Mouse (Mus musculus) small intestine, adult 2 months (tissue): ENCODE results near the gene Cnga4. TPM values are rescaled to one million over a fixed set of nuclear protein-coding genes. Genes with fewer than 3 reads are reported as not detected.
"Not testable (repeated sequence)": the region's sequence is repeated elsewhere in the genome, so short reads cannot be mapped to it uniquely, and the experiment has no call there.

Experiments
- H3K27ac ChIP-seq: fragments of 200-500 bp; 2 replicates; pipeline ENCODE4 v1.5.1; 2012; ENCODE audit warnings: low read depth, low read length, control low read depth, inconsistent platforms; ENCODE audit not compliant: insufficient read depth
- H3K27me3 ChIP-seq: fragments of 200-500 bp; 2 replicates; pipeline ENCODE4 v1.6.1; 2012; ENCODE audit warnings: mild to moderate bottlenecking, moderate library complexity, low read length, inconsistent platforms; ENCODE audit not compliant: control insufficient read depth, insufficient read depth
- H3K36me3 ChIP-seq: fragments of 200-500 bp; 2 replicates; pipeline ENCODE4 v1.6.1; 2012; ENCODE audit warnings: mild to moderate bottlenecking, low read length, control low read depth, inconsistent platforms; ENCODE audit not compliant: control insufficient read depth, insufficient read depth
- H3K4me1 ChIP-seq: fragments of 200-500 bp; 2 replicates; pipeline ENCODE4 v1.6.1; 2012; ENCODE audit warnings: low read length, inconsistent platforms, mixed read lengths; ENCODE audit not compliant: control insufficient read depth, insufficient read depth, insufficient read length
- H3K4me3 ChIP-seq: fragments of 200-500 bp; 2 replicates; pipeline ENCODE4 v1.5.1; 2012; ENCODE audit warnings: low read depth, mild to moderate bottlenecking, control low read depth, inconsistent platforms, low read length, moderate library complexity
- CTCF ChIP-seq: fragments of 200-500 bp; IDR thresholded peaks from 2 replicates; pipeline ENCODE4 v1.5.1; 2012; ENCODE audit warnings: low read depth, mild to moderate bottlenecking, control low read depth, inconsistent platforms, low read length, moderate library complexity, mixed read lengths; ENCODE audit not compliant: insufficient replicate concordance, insufficient read length; ENCODE audit errors: extremely low read depth
- POLR2A ChIP-seq: fragments of 200-500 bp; IDR thresholded peaks from 2 replicates; pipeline ENCODE4 v1.6.1; 2012; ENCODE audit warnings: low read depth, mild to moderate bottlenecking, control low read depth, inconsistent platforms, low read length, moderate library complexity
- WGBS: fragments of 180-500 bp; shearing (Covaris S2); methylation state at CpG from one replicate; pipeline ENCODE4 v1.1.7; 2018; 5-methylcytosine and 5-hydroxymethylcytosine counted together
- polyA plus RNA-seq: library from polyadenylated mRNA; depleted of rRNA; stranded (reverse); fragments of >200 nt; gene quantifications from 2 replicates; pipeline ENCODE4 v1.2.3, GENCODE M21; 2012; rRNA removed

Gene Cnga4
- 0.10 TPM in 1 of 2 replicates, not detected in the other for polyA plus RNA-seq

- H3K4me1 ChIP-seq: no peaks in the 10 kb centered on the region
- no peaks in the 10 kb centered on the region for H3K36me3 ChIP-seq
- no peaks in the 10 kb centered on the region for H3K27me3 ChIP-seq
- no peak for TF ChIP-seq POLR2A
- TF ChIP-seq CTCF: no peak
- no peak within 1 kb of the TSS for H3K27ac ChIP-seq
- no peak within 1 kb of the TSS for H3K4me3 ChIP-seq
- WGBS: 80% methylated on average over 5 of the region's 5 CpGs
Observed at GRCm38 (mm10) chr7:105404268-105404667, at the start of gene Cnga4. Gene Cnga4, plus strand, starts transcription at chr7:105404568.

- not testable (repeated sequence) for H3K27me3 ChIP-seq, H3K36me3 ChIP-seq, H3K4me3 ChIP-seq, H3K4me1 ChIP-seq, H3K27ac ChIP-seq
- no CpG with 5 or more reads among the region's 5 CpGs for WGBS
Observed at GRCm38 (mm10) chr7:105356064-105356463, 48.3 kb upstream of the Cnga4 start.

- not testable (repeated sequence) for H3K4me1 ChIP-seq, H3K27ac ChIP-seq, H3K36me3 ChIP-seq, H3K27me3 ChIP-seq, H3K4me3 ChIP-seq
- WGBS: 90% methylated on average over 1 of the region's 2 CpGs
Observed at GRCm38 (mm10) chr7:105356487-105356886, 47.9 kb upstream of the Cnga4 start.

GRCm38 (mm10) chr7:105361713-105362112 is 42.7 kb upstream of the Cnga4 start:
- no peak overlapping the region for H3K4me3 ChIP-seq
- H3K27me3 ChIP-seq: no peaks in the 10 kb centered on the region
- 82% methylated on average over 2 of the region's 2 CpGs for WGBS
- TF ChIP-seq CTCF (no peak), POLR2A (no peak)
- H3K4me1 ChIP-seq: no peaks in the 10 kb centered on the region
- H3K27ac ChIP-seq: no peak overlapping the region
- no peaks in the 10 kb centered on the region for H3K36me3 ChIP-seq

- no peak for TF ChIP-seq CTCF
- no peak for TF ChIP-seq POLR2A
Observed at GRCm38 (mm10) chr7:105367268-105367667, 37.1 kb upstream of the Cnga4 start.

GRCm38 (mm10) chr7:105367930-105368329 is 36.4 kb upstream of the Cnga4 start, which contains the start of gene Olfr692:
Gene Olfr692, plus strand, starts transcription at chr7:105368230.
- H3K4me1 ChIP-seq: no peaks in the 10 kb centered on the region
- WGBS: 97% methylated on average over 1 of the region's 1 CpGs
- H3K27me3 ChIP-seq: no peaks in the 10 kb centered on the region
- H3K36me3 ChIP-seq: peaks cover 4% of the 10 kb centered on the region
- TF ChIP-seq POLR2A (no peak), CTCF (no peak)
- H3K4me3 ChIP-seq: no peak within 1 kb of the TSS
- no peak within 1 kb of the TSS for H3K27ac ChIP-seq

More at GRCm38 (mm10) chr7:105367268-105367667, 37.1 kb upstream of the Cnga4 start:
- H3K4me3 ChIP-seq: no peak overlapping the region
- peaks cover 4% of the 10 kb centered on the region for H3K36me3 ChIP-seq
- H3K4me1 ChIP-seq: no peaks in the 10 kb centered on the region
- 86% methylated on average over 5 of the region's 5 CpGs for WGBS
- H3K27me3 ChIP-seq: no peaks in the 10 kb centered on the region
- H3K27ac ChIP-seq: no peak overlapping the region

GRCm38 (mm10) chr7:105368521-105368920 is 35.8 kb upstream of the Cnga4 start:
- H3K27me3 ChIP-seq: no peaks in the 10 kb centered on the region
- 91% methylated on average over 4 of the region's 4 CpGs for WGBS

GRCm38 (mm10) chr7:105372912-105373311 is 31.5 kb upstream of the Cnga4 start:
- WGBS: 82% methylated on average over 1 of the region's 1 CpGs
- Histone ChIP-seq H3K36me3 (peaks cover 20% of the 10 kb centered on the region), H3K27ac (no peak overlapping the region), H3K4me3 (no peak overlapping the region), H3K4me1 (peaks cover 2% of the 10 kb centered on the region; the same call in 1 of the 2 replicates), H3K27me3 (no peaks in the 10 kb centered on the region)
- TF ChIP-seq CTCF: no peak
- no peak for TF ChIP-seq POLR2A

More at GRCm38 (mm10) chr7:105368521-105368920, 35.8 kb upstream of the Cnga4 start:
- no peak for TF ChIP-seq CTCF
- TF ChIP-seq POLR2A: no peak
- H3K4me1 ChIP-seq: no peaks in the 10 kb centered on the region; the same call in 1 of the 2 replicates
- H3K36me3 ChIP-seq: peaks cover 4% of the 10 kb centered on the region
- no peak overlapping the region for H3K4me3 ChIP-seq
- no peak overlapping the region for H3K27ac ChIP-seq
